Mouse (Mus musculus): ENCODE results near the gene Adamts8. TPM values are rescaled to one million over a fixed set of nuclear protein-coding genes. Genes with fewer than 3 reads are reported as not detected.
A peak's percentile ranks its signal among the peaks of the same experiment; 100 is the strongest.

Adamts8 gene
- polyA plus RNA-seq (2014; fragmentation: Nextera tagmentation; extraction: Ambion mirVana) = 2.0 and 3.0 TPM in 2 replicates

DNA sequence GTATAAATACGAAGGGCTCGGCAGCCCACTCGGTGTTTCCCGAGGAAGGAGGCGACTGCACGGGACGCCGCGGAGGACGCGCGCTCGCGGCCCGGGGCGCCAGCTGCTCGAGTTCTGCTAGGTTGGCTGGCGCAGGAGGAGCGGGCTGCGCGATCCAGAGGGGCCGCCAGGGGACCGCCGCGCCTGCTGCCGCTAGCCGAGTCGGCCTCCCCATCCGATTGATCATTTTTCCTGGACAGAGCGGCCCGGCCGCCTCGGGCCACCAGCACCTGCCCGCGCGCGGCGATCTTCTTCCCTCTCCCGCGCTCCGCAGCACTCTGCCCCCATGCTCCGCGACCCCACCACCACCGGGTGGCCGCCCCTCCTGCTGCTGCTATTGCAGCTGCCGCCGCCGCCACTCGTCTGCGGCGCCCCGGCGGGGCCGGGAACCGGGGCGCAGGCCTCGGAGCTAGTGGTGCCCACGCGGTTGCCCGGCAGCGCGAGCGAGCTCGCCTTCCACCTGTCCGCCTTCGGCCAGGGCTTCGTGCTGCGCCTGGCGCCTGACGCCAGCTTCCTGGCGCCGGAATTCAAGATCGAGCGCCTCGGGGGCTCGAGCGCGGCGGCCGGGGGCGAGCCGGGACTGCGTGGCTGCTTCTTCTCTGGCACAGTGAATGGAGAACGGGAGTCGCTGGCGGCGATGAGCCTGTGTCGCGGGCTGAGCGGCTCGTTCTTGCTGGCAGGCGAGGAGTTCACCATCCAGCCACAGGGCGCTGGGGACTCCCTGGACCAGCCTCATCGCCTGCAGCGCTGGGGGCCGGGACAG, at the start of gene Adamts8:
Gene Adamts8, plus strand, starts transcription at position 51 of the 802 bp plus-strand sequence.
- Histone ChIP-seq H3K4me2 (replicated peaks) (peak within 1 kb of the TSS; percentile 98), H3K27me3 (ENCODE audit: control insufficient read depth, insufficient read depth, low read length) (peaks cover 32% of the 10 kb centered on the region), H3K36me3 (replicated peaks; ENCODE audit: control insufficient read depth, insufficient read depth) (no peaks in the 10 kb centered on the region), H3K9ac (peak within 1 kb of the TSS; percentile 81), H3K9me3 (ENCODE audit: control insufficient read depth, low read length) (no peaks in the 10 kb centered on the region), H3K4me3 (replicated peaks; ENCODE audit: low read length) (peak within 1 kb of the TSS; percentile 67), H3K27ac (no peak within 1 kb of the TSS; the same call in 1 of the 2 replicates), H3K4me1 (replicated peaks; ENCODE audit: control insufficient read depth, insufficient read depth, low read length) (0 out of 2 replicates have a peak, but pooled peaks cover 12% of the 10 kb centered on the region)
- WGBS = under 1% methylated on average over 86 of the region's 96 CpGs
- ATAC-seq (ENCODE audit: low FRiP score) (peak; percentile 87), DNase-seq (ENCODE audit: low spot score) (peak; percentile 72)

DNA sequence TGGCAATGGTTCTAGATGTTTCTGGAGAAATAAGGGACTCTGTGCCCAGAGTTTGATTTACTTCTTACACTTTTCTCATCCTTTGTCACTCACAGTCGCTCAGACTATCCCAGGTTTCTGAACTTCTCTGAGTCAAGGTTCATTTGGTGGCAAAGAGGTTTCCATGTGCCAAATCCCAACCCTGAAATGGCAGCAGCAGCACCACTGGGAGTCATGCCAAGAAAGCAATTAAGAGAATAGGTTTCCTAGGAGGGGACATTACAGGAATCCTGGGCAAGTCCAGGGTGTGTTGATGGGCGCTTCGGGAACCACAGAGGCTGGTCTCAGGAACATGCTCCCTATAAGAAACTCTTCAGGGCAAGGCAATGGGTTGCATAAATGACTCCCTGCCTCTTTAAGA, 46.7 kb upstream of the Adamts8 start:
- DNase-seq (ENCODE audit: low spot score) (peak; percentile 29), ATAC-seq (ENCODE audit: low FRiP score) (no peak)
- Histone ChIP-seq H3K4me1 (replicated peaks; ENCODE audit: control insufficient read depth, insufficient read depth, low read length) (0 out of 2 replicates have a peak, but pooled peaks cover 3% of the 10 kb centered on the region), H3K27ac (no peak overlapping the region), H3K27me3 (ENCODE audit: control insufficient read depth, insufficient read depth, low read length) (no peaks in the 10 kb centered on the region), H3K4me3 (replicated peaks; ENCODE audit: low read length) (no peak overlapping the region), H3K4me2 (replicated peaks) (no peak overlapping the region), H3K9me3 (ENCODE audit: control insufficient read depth, low read length) (no peaks in the 10 kb centered on the region), H3K9ac (no peak overlapping the region), H3K36me3 (replicated peaks; ENCODE audit: control insufficient read depth, insufficient read depth) (no peaks in the 10 kb centered on the region)
- 71% methylated on average over 3 of the region's 3 CpGs for WGBS

DNA sequence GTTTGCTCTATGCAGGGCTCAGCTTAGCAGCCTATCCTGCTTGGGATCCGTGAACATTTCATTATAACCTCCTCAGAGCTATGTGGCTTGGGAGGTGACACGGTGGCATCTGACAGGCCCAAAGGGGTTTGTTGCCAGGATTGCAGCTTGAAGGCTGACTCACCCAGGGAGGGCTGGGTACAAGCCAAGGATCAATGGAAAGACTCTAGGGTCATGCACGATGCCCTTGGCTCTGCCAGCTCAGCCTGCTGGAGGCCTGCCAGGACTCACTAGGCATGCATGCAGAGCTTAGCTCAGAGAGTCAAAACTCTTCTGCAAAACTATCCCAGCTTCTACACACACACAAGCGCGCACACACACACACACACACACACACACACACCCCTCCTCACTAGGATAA, 45.6 kb upstream of the Adamts8 start:
- Histone ChIP-seq H3K4me1 (replicated peaks; ENCODE audit: control insufficient read depth, insufficient read depth, low read length) (0 out of 2 replicates have a peak, but pooled peaks cover 3% of the 10 kb centered on the region), H3K36me3 (replicated peaks; ENCODE audit: control insufficient read depth, insufficient read depth) (no peaks in the 10 kb centered on the region), H3K4me3 (replicated peaks; ENCODE audit: low read length) (no peak overlapping the region), H3K9ac (no peak overlapping the region), H3K27me3 (ENCODE audit: control insufficient read depth, insufficient read depth, low read length) (no peaks in the 10 kb centered on the region), H3K4me2 (replicated peaks) (no peak overlapping the region), H3K27ac (no peak overlapping the region), H3K9me3 (ENCODE audit: control insufficient read depth, low read length) (no peaks in the 10 kb centered on the region)
- ATAC-seq (ENCODE audit: low FRiP score) = peak; percentile 59; the same call in 1 of the 2 replicates
- peak; percentile 65 for DNase-seq (ENCODE audit: low spot score)
- 55% methylated on average over 5 of the region's 5 CpGs for WGBS

- ATAC-seq (ENCODE audit: low FRiP score) (no peak), DNase-seq (ENCODE audit: low spot score) (no peak)
- WGBS = 84% methylated on average over 2 of the region's 2 CpGs
- Histone ChIP-seq H3K4me3 (replicated peaks; ENCODE audit: low read length) (no peak overlapping the region), H3K9me3 (ENCODE audit: control insufficient read depth, low read length) (no peaks in the 10 kb centered on the region), H3K36me3 (replicated peaks; ENCODE audit: control insufficient read depth, insufficient read depth) (no peaks in the 10 kb centered on the region), H3K27me3 (ENCODE audit: control insufficient read depth, insufficient read depth, low read length) (no peaks in the 10 kb centered on the region), H3K27ac (no peak overlapping the region), H3K4me1 (replicated peaks; ENCODE audit: control insufficient read depth, insufficient read depth, low read length) (0 out of 2 replicates have a peak, but pooled peaks cover 3% of the 10 kb centered on the region), H3K9ac (no peak overlapping the region), H3K4me2 (replicated peaks) (no peak overlapping the region)
These were observed 45.2 kb upstream of the Adamts8 start for GRCm38 (mm10) chr9:30897169-30897568.

- no peak overlapping the region for H3K9ac ChIP-seq
- H3K27me3 ChIP-seq (ENCODE audit: control insufficient read depth, insufficient read depth, low read length) = no peaks in the 10 kb centered on the region
- no peak overlapping the region for H3K4me2 ChIP-seq (replicated peaks)
- no peaks in the 10 kb centered on the region for H3K4me1 ChIP-seq (replicated peaks; ENCODE audit: control insufficient read depth, insufficient read depth, low read length)
- H3K9me3 ChIP-seq (ENCODE audit: control insufficient read depth, low read length) = no peaks in the 10 kb centered on the region
- DNase-seq (ENCODE audit: low spot score) (no peak), ATAC-seq (ENCODE audit: low FRiP score) (no peak)
- WGBS = 95% methylated on average over 19 of the region's 19 CpGs
- no peaks in the 10 kb centered on the region; the same call in 1 of the 2 replicates for H3K36me3 ChIP-seq (replicated peaks; ENCODE audit: control insufficient read depth, insufficient read depth)
- H3K4me3 ChIP-seq (replicated peaks; ENCODE audit: low read length) = no peak overlapping the region
- H3K27ac ChIP-seq = no peak overlapping the region
These were observed 40.2 kb upstream of the Adamts8 start for GRCm38 (mm10) chr9:30902152-30902551.

- H3K4me3 ChIP-seq (replicated peaks; ENCODE audit: low read length) = no peak overlapping the region
- no peaks in the 10 kb centered on the region for H3K27me3 ChIP-seq (ENCODE audit: control insufficient read depth, insufficient read depth, low read length)
- WGBS = 95% methylated on average over 7 of the region's 7 CpGs
- no peak overlapping the region for H3K4me2 ChIP-seq (replicated peaks)
- no peak for ATAC-seq (ENCODE audit: low FRiP score)
- H3K9ac ChIP-seq = no peak overlapping the region
- no peak overlapping the region for H3K27ac ChIP-seq
- DNase-seq (ENCODE audit: low spot score) = no peak
- H3K36me3 ChIP-seq (replicated peaks; ENCODE audit: control insufficient read depth, insufficient read depth) = no peaks in the 10 kb centered on the region; the same call in 1 of the 2 replicates
- H3K9me3 ChIP-seq (ENCODE audit: control insufficient read depth, low read length) = no peaks in the 10 kb centered on the region
- H3K4me1 ChIP-seq (replicated peaks; ENCODE audit: control insufficient read depth, insufficient read depth, low read length) = no peaks in the 10 kb centered on the region
These were observed 39.7 kb upstream of the Adamts8 start for GRCm38 (mm10) chr9:30902641-30903040.

DNA sequence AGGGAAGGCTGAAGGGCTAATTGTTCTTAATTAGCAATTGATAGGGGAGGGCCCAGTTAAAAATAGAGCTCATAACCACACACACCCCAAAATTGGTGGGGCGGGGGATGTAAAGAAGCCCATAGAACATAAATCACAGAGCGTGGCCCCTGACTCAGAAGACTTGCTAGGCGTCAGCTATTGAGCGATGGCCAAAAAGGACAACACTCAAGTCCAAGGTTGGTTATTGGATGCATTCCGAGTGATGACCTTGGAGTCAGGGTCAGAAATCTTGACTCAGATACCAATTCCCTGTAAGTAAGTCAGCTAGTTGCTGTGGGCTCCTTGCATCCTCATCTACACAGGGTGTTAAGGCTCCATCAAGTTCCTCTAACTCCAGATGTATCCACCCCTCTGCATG, 39.1 kb upstream of the Adamts8 start:
- ATAC-seq (ENCODE audit: low FRiP score) = no peak
- WGBS = 95% methylated on average over 5 of the region's 5 CpGs
- no peaks in the 10 kb centered on the region for H3K9me3 ChIP-seq (ENCODE audit: control insufficient read depth, low read length)
- H3K9ac ChIP-seq = no peak overlapping the region
- no peaks in the 10 kb centered on the region for H3K4me1 ChIP-seq (replicated peaks; ENCODE audit: control insufficient read depth, insufficient read depth, low read length)
- DNase-seq (ENCODE audit: low spot score) = no peak
- no peak overlapping the region for H3K27ac ChIP-seq
- H3K27me3 ChIP-seq (ENCODE audit: control insufficient read depth, insufficient read depth, low read length) = no peaks in the 10 kb centered on the region
- H3K36me3 ChIP-seq (replicated peaks; ENCODE audit: control insufficient read depth, insufficient read depth) = no peaks in the 10 kb centered on the region; the same call in 1 of the 2 replicates
- no peak overlapping the region for H3K4me3 ChIP-seq (replicated peaks; ENCODE audit: low read length)
- no peak overlapping the region for H3K4me2 ChIP-seq (replicated peaks)

GRCm38 (mm10) chr9:30905861-30906260, 36.5 kb upstream of the Adamts8 start:
- no peak overlapping the region for H3K27ac ChIP-seq
- no peak overlapping the region for H3K4me3 ChIP-seq (replicated peaks; ENCODE audit: low read length)
- 92% methylated on average over 10 of the region's 10 CpGs for WGBS
- ATAC-seq (ENCODE audit: low FRiP score) (no peak), DNase-seq (ENCODE audit: low spot score) (no peak)
- no peaks in the 10 kb centered on the region for H3K27me3 ChIP-seq (ENCODE audit: control insufficient read depth, insufficient read depth, low read length)
- H3K9me3 ChIP-seq (ENCODE audit: control insufficient read depth, low read length) = no peaks in the 10 kb centered on the region
- H3K36me3 ChIP-seq (replicated peaks; ENCODE audit: control insufficient read depth, insufficient read depth) = no peaks in the 10 kb centered on the region; the same call in 1 of the 2 replicates
- H3K4me2 ChIP-seq (replicated peaks) = no peak overlapping the region
- no peak overlapping the region for H3K9ac ChIP-seq
- 0 out of 2 replicates have a peak, but pooled peaks cover 4% of the 10 kb centered on the region for H3K4me1 ChIP-seq (replicated peaks; ENCODE audit: control insufficient read depth, insufficient read depth, low read length)

- WGBS = 90% methylated on average over 4 of the region's 4 CpGs
- Histone ChIP-seq H3K4me1 (replicated peaks; ENCODE audit: control insufficient read depth, insufficient read depth, low read length) (0 out of 2 replicates have a peak, but pooled peaks cover 4% of the 10 kb centered on the region), H3K4me2 (replicated peaks) (no peak overlapping the region), H3K27ac (no peak overlapping the region), H3K27me3 (ENCODE audit: control insufficient read depth, insufficient read depth, low read length) (no peaks in the 10 kb centered on the region), H3K4me3 (replicated peaks; ENCODE audit: low read length) (no peak overlapping the region), H3K36me3 (replicated peaks; ENCODE audit: control insufficient read depth, insufficient read depth) (no peaks in the 10 kb centered on the region; the same call in 1 of the 2 replicates), H3K9ac (no peak overlapping the region), H3K9me3 (ENCODE audit: control insufficient read depth, low read length) (no peaks in the 10 kb centered on the region)
- DNase-seq (ENCODE audit: low spot score) (no peak), ATAC-seq (ENCODE audit: low FRiP score) (no peak)
These were observed 35.9 kb upstream of the Adamts8 start for GRCm38 (mm10) chr9:30906426-30906825.

Data from hindbrain, embryonic 14.5 days (tissue).